Mouse (Mus musculus) leukemia stem cell, adult 10-12 weeks (primary cell): Measurements from ENCODE around the gene Sh3gl2. TPM values are rescaled to one million over a fixed set of nuclear protein-coding genes. Genes with fewer than 3 reads are reported as not detected.

Source experiments
- polyA plus RNA-seq: library from polyadenylated mRNA; stranded (reverse); fragments of >175 nt; gene quantifications from 2 replicates; pipeline ENCODE4 v1.2.3, GENCODE M21; 2012; ENCODE audit warnings: low replicate concordance

The Sh3gl2 gene
- not detected in 2 replicates for polyA plus RNA-seq

DNA sequence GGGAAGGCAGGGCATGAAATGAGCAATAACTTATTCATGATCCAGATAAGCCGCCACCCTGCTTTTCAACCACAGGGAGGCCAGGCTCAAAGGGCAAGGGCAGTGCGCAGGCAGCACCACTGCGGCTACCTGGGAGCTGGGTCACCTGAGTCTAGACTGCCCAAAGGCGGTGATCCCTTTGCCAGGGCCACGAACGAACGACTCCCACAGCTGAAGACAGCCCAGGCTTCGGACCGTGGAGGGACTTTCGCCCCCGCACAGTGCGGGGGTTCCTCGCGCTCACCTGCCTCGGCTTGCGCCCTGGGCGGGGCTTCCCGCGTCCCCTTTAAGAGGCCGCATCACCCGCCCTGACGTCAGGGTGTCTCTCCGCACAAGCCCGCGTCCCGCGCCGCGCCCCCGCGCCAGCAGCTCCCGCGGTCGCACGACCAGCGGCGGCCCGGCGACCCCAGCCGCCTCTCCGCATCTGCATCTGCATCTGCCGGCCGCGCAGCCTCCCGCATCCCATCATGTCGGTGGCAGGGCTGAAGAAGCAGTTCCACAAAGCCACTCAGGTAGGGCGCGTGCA is at the start of gene Sh3gl2:
Sh3gl2 (plus strand) TSS at position 56 of the 565 bp plus-strand sequence.

DNA sequence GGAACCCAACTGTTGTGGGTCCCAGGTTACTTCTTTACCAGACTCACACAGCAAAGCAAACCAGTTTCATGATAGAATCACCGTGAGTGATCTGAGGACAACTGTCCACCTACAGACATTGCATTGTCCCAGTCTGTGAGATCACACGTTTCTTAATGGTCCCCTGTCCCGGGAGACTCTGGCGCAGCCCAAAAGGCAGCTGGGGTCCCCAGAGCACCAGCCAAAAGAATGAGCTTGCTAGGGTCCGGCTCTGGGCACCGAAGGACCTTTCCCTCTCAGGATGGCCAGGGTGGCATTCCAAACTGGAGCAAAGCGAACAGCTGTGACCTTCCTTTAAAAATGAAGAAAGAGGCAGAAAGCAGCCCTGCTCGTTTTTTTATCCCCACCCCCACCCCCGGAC is 308.9 kb downstream of the Sh3gl2 start, which contains the start of gene Adamtsl1:
Adamtsl1 (plus strand) TSS at position 381 of the 400 bp plus-strand sequence.

